Mouse (Mus musculus) gastrocnemius, adult 2 months (tissue): ENCODE measurements around the gene Slc50a1. TPM values are rescaled to one million over a fixed set of nuclear protein-coding genes. Genes with fewer than 3 reads are reported as not detected.

Experiments
- DNase-seq: peaks from one replicate; pipeline ENCODE4 v3.0.0; 2022
- H3K27ac ChIP-seq: fragments of 200-600 bp; 2 replicates; pipeline ENCODE4 v1.8.1; 2022; ENCODE audit warnings: mild to moderate bottlenecking
- H3K4me3 ChIP-seq: fragments of 200-600 bp; 2 replicates; pipeline ENCODE4 v1.8.1; 2022; ENCODE audit warnings: mild to moderate bottlenecking, moderate library complexity
- CTCF ChIP-seq: fragments of 200-600 bp; IDR thresholded peaks from 2 replicates; pipeline ENCODE4 v1.8.1; 2022; ENCODE audit warnings: antibody characterized with exemption, mild to moderate bottlenecking, moderate library complexity
- intact Hi-C: fragments of 180-260 bp; cut with DNase I; formaldehyde crosslinking; loops from one replicate; pipeline ENCODE4 v1.15.1; 2025
- total RNA-seq, 2 experiments: library from RNA; stranded (reverse); gene quantifications; 2 replicates each; pipeline ENCODE4 v1.2.3; 2021

Gene Slc50a1
- total RNA-seq, 2 experiments from 2014 or later, result 8.9 to 9.7 TPM

DNA sequence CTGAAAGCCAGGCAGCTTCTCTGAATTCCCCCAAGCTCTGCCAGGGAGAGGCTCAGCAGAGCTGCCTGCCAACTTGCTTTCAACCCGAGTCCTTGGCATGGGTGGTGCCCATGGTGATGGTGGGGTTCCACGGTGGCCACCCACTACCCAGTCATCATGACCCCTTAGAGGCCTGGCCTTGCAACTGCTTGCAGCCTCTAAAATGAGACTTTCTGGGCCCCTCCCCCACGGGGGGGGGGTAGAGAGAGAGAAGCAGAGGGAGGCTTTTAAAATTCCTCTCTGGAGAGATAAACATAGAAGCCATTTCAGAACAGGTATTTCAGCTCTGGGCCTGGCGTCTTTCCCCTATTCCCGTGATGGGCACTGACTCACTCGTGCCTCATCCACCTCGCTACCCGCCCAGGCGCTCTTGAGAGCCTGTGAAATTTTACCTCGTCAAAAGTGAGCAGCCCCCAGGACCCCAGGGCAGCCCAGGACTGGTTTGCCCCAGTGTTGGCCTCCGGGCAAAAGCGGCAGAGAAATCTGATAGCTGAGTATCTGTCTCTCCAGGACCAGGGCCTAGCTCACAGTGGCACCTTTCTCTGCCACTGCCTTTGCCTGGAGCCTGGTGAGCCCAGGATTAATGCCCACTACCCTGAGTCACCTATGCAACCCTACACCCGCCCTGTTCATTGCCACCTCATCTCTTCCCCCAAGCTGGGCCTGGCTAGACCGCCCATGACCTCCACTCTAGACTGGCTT, 7.1 kb upstream of the Slc50a1 start:
- TF ChIP-seq CTCF, result no peak
- DNase-seq, result peak; percentile 81
- intact Hi-C loops, result no loop called here
- Histone ChIP-seq H3K4me3 (peak overlapping the region; percentile 85), H3K27ac (peak overlapping the region; percentile 96)

DNA sequence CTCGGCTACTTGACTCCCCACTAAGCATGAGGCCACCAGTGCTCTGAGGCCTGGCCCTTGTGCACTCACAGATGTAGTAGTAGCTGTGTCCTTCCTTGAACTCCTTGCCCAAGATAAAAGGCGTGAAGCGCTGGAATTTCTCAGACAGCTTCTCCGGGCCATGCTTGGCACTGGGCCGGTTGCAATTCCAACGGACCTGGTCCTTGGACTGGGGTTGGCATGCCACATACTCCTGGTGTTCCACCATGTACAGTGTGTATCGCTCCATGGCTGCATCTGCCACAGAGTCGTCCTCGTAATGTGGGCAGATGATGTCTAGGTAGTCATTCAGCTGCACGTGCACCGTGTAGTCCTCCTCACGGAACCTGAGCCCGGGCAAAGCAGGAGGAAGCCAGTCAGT, 5.7 kb upstream of the Slc50a1 start:
- intact Hi-C loops, result no loop called here
- DNase-seq, result no peak
- TF ChIP-seq CTCF, result no peak
- peak overlapping the region; percentile 96 for H3K27ac ChIP-seq
- peak overlapping the region; percentile 85 for H3K4me3 ChIP-seq

DNA sequence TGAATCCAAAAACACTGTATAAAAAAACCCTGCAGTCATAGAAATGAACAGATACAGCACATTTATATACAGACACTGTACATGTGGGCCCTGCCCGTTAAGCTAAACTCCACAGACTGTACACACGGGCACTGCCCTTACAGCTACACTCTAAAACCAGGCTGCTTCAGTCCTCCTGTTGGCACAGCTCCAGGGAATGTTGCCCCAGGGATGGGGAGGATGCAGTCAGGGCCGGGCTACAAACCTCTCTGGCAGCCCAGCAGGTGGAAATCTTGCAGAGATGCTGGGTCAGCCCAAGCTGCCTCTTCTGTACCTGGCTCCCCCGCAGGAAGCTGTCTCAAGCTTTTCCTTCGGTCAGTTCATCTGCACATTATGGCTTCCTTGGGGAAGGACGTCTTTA, 1.4 kb upstream of the Slc50a1 start:
- intact Hi-C loops, result no loop called here
- Histone ChIP-seq H3K27ac (peak overlapping the region; percentile 1; the same call in 1 of the 2 replicates), H3K4me3 (peak overlapping the region; percentile 11; the same call in 1 of the 2 replicates)
- TF ChIP-seq CTCF, result no peak
- DNase-seq, result peak; percentile 47

DNA sequence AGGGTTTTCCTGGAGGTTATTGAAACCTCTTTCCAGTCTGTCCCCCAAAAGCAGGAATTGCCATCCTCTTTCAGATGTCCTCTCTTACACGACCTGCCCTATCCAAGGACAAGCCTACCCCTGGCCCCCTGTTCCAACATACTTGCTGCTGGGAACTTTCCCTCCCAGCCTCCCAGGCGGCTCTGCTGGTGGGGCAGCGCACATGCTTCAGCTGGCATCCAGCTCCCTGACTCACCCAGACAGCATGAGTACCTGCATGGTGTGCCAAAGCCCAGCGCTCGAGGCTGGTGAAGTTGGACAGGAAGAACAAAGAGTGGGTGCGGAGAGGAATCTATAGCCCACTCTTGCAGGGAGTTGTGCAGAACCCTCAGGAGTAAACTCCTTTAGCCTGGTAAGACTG, 521 bp upstream of the Slc50a1 start:
- Histone ChIP-seq H3K4me3 (peak overlapping the region; percentile 88), H3K27ac (peak overlapping the region; percentile 90)
- DNase-seq, result peak; percentile 73
- intact Hi-C loops, result no loop called here
- TF ChIP-seq CTCF, result no peak

DNA sequence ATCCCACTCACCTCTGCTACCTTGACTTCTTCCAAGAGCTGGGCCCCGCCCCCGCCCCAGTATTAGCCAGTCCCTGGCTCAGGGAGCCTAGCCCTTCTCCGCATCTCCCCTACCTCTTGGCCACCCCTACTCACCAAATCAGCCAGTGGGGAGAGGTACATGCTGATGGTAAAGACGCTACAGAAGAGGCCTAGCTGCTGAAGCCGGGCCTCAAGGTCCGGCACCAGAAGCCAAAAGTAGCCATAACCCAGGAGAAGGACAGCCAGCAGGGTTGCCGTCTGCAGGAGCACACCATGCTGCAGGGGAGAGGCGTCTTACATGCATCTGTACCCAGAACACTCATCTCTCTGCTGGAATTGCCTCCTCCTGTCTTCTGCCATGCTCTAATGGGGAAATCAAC, 1.5 kb downstream of the Slc50a1 start:
- peak overlapping the region; percentile 90 for H3K27ac ChIP-seq
- TF ChIP-seq CTCF, result no peak
- no peak for DNase-seq
- intact Hi-C loops, result no loop called here
- H3K4me3 ChIP-seq, result peak overlapping the region; percentile 88

GRCm38 (mm10) chr3:89266439-89266893, 3.9 kb downstream of the Slc50a1 start:
- DNase-seq, result peak; percentile 83
- H3K27ac ChIP-seq, result peak overlapping the region; percentile 93
- no peak for TF ChIP-seq CTCF
- intact Hi-C loops, result loop anchor here (2.0 kb wide), 2 partner anchors 14 to 16 kb away; partner anchors contain the start of gene Efna1
- peak overlapping the region; percentile 84 for H3K4me3 ChIP-seq

GRCm38 (mm10) chr3:89262417-89262816, 8.0 kb downstream of the Slc50a1 start:
- Histone ChIP-seq H3K27ac (peak overlapping the region; percentile 81), H3K4me3 (no peak overlapping the region)
- intact Hi-C loops, result no loop called here
- no peak for DNase-seq
- TF ChIP-seq CTCF, result no peak

DNA sequence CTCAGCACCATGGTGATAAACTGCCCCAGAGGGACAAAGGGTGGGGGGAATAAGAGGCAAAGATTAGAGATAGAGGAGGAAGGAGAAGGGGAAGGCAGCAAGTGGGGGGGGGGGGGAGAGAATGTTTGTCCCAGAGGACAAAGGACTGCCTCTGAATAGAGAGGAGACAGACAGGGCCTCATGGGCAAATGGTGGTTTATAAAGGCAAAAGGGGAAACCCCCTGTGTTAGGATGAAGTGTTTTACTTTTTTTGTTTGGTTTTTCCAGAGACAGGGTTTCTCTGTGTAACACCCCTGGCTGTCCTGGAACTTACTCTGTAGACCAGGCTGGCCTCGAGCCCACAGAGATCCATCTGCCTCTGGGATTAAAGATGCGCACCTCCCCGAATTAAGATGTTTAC, 10.2 kb downstream of the Slc50a1 start:
- no peak for DNase-seq
- intact Hi-C loops, result no loop called here
- TF ChIP-seq CTCF, result no peak

GRCm38 (mm10) chr3:89259076-89259475, 11.3 kb downstream of the Slc50a1 start, which contains the start of gene Dpm3:
Dpm3 (plus strand) TSS chr3:89259358.
- no peak for DNase-seq
- no peak for TF ChIP-seq CTCF
- Histone ChIP-seq H3K4me3 (no peak within 1 kb of the TSS), H3K27ac (no peak within 1 kb of the TSS)
- intact Hi-C loops, result no loop called here

More for the DNA sequence above, 10.2 kb downstream of the Slc50a1 start:
- H3K4me3 ChIP-seq, result no peak overlapping the region
- no peak overlapping the region for H3K27ac ChIP-seq

- TF ChIP-seq CTCF, result no peak
- H3K4me3 ChIP-seq, result no peak overlapping the region
- H3K27ac ChIP-seq, result peak overlapping the region; percentile 43; the same call in 1 of the 2 replicates
- no peak for DNase-seq
- intact Hi-C loops, result no loop called here
Measured at GRCm38 (mm10) chr3:89256177-89256576, 14.2 kb downstream of the Slc50a1 start.

- no peak for DNase-seq
- H3K4me3 ChIP-seq, result no peak overlapping the region
- TF ChIP-seq CTCF, result no peak
- intact Hi-C loops, result no loop called here
- H3K27ac ChIP-seq, result no peak overlapping the region
Measured at GRCm38 (mm10) chr3:89254994-89255393, 15.4 kb downstream of the Slc50a1 start.

DNA sequence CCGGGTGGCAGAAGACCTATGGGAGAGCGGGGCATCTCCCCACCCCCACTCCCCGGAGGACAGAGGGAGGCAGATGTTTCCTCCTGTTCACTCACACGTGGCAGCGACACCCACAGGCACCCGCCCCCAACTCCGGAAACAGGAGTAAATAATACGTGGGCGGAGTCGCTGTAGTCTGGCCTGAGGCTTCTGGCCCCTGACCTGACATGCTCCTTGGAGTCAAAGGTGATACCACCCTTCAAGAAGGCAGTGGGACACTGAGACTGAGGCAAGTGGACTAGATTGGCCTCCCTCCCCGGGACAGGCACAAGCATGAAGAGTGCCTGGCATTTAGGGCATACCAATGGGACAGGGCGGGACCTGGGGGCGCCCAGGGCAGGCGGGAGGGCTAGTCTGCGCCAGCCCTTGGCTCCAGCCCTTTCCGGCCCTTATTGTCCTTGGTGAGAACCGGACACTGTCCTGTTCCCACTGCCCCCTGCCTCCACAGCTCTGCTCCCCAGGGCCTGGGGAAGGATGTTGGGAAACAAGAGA, 18.9 kb downstream of the Slc50a1 start:
- DNase-seq, result peak; percentile 74
- intact Hi-C loops, result loop anchor here (2.0 kb wide), 1 partner anchor 15 kb away; no protein-coding TSS in a partner anchor
- TF ChIP-seq CTCF, result no peak
- peak overlapping the region; percentile 89 for H3K27ac ChIP-seq
- H3K4me3 ChIP-seq, result peak overlapping the region; percentile 61

DNA sequence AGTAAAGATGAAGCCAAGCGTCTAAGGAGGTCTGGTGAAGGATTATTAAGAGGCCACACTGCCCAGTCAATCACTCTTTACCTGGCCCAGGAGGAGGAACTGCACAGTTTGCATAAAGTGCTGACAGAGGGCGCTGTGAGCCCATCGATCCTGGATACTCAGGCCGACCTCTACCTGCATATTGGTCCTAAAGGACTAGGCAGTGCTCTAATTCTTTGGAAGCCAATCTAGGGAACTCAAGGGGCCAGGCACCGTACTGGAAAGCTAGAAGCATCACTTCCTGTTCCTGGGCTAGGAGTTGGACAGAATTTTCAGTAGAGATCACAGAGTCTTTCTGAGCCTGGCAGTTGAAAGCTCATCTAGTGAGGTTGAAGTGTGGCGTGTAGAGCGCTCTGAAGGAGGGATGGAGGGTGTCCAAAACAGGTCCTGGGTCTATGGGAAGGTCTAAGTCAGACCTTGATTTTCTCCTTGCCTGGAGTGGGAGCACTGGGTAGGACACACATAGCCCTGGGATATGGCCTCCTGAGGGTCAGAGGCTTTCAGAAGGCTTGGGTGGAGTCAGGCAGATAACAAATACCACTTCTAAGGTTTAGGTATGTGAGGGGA, 19.8 kb downstream of the Slc50a1 start:
- intact Hi-C loops, result loop anchor here (1.0 to 2.0 kb wide), 2 partner anchors 16 to 32 kb away; no protein-coding TSS in a partner anchor

More for the DNA sequence above, 19.8 kb downstream of the Slc50a1 start:
- Histone ChIP-seq H3K27ac (peak overlapping the region; percentile 89), H3K4me3 (peak overlapping the region; percentile 61)
- DNase-seq, result peak; percentile 75
- peak; percentile 88 for TF ChIP-seq CTCF
